In the genomic region with DNA sequence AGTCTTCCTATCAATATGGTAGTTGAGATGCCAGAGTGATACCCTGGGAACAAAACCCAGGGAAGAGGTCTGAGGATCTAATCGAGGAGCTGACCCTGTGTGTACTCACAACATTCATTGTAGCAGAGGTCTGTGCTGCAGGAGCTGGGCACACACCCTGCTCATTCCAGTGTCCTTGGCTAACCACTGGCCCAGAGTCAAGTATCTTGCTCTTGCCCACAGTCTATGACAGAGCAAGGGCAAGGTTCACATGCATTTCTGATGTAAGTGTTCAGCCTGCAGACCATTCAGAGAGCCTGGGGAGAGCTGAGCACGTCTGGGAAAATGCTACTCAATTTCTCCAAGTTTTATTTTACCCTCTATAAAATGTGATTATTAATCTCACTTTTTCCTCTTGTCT, we compare ENCODE assay signal across 11 mouse cellular contexts.
DNase-seq lines count a peak whose midpoint lies in the region; ATAC-seq and TF ChIP-seq lines count a peak whose summit lies in the region.
"Had no signal": no experiment of that assay in that cellular context is flagged by ENCODE, and none has a peak within 500 bp of the region (broad histone marks: within the 10 kb centered on the region; RNA-seq: fewer than 3 reads in every experiment).

No protein-coding gene starts in this region.

- H3K9ac ChIP-seq in intestine, postnatal 0 days (ENCODE audit: low read depth, low read length): no peak overlapping the region
- no peak overlapping the region for H3K9ac ChIP-seq in stomach, postnatal 0 days (ENCODE audit: low read length)
- H3K9ac ChIP-seq: liver, embryonic 15.5 days had no signal

- no peaks in the 10 kb centered on the region for H3K9me3 ChIP-seq in intestine, postnatal 0 days (ENCODE audit: control insufficient read depth)
- no peaks in the 10 kb centered on the region for H3K9me3 ChIP-seq in stomach, postnatal 0 days (ENCODE audit: control insufficient read depth, low read length)
- H3K9me3 ChIP-seq: forebrain, embryonic 10.5 days; liver, embryonic 15.5 days had no signal

- peak; percentile 60; the same call in 1 of the 2 replicates for ATAC-seq in intestine, postnatal 0 days
- peak; percentile 73 for ATAC-seq in stomach, postnatal 0 days (ENCODE audit: low FRiP score, low TSS enrichment)

- no peak for TF ChIP-seq EP300 in stomach, postnatal 0 days (optimal IDR thresholded peaks at IDR 0.05)

- intact Hi-C loops in gastrocnemius, adult 2 months (cut with DNase I): no loop called here
- intact Hi-C loops in left cerebral cortex, postnatal 14 days (cut with DNase I): no loop called here

- H3K27ac ChIP-seq in gastrocnemius, adult 2 months: peak overlapping the region; percentile 68
- H3K27ac ChIP-seq in intestine, postnatal 0 days (ENCODE audit: low read depth, low read length): no peak overlapping the region
- H3K27ac ChIP-seq in stomach, postnatal 0 days (replicated peaks): no peak overlapping the region
- H3K27ac ChIP-seq in layer of hippocampus, adult 2 months: no peak overlapping the region
- H3K27ac ChIP-seq: forebrain, embryonic 10.5 days; liver, embryonic 15.5 days had no signal

- 49% methylated on average over 2 of the region's 2 CpGs for WGBS in intestine, postnatal 0 days
- WGBS in stomach, postnatal 0 days: 63% methylated on average over 2 of the region's 2 CpGs

- no peaks in the 10 kb centered on the region for H3K36me3 ChIP-seq in intestine, postnatal 0 days (ENCODE audit: control insufficient read depth, insufficient read depth)
- H3K36me3 ChIP-seq in stomach, postnatal 0 days (ENCODE audit: control insufficient read depth, insufficient read depth, low read length): no peaks in the 10 kb centered on the region

- DNase-seq in gastrocnemius, adult 2 months: peak; percentile 60
- DNase-seq in gastrocnemius, postnatal 10 days: no peak
- DNase-seq in ovary, adult 18-20 months (ENCODE audit: low spot score): peak; percentile 68
- DNase-seq in ovary, postnatal 14 days (ENCODE audit: low spot score): no peak
- DNase-seq in stomach, postnatal 0 days (ENCODE audit: low spot score): peak; percentile 39
- no peak for DNase-seq in layer of hippocampus, adult 2 months (ENCODE audit: low spot score in 2 of 2)
- DNase-seq in left cerebral cortex, postnatal 14 days (ENCODE audit: low spot score in 2 of 2): no peak
- DNase-seq: cerebellum, adult 2 months had no signal

- H3K4me2 ChIP-seq in intestine, postnatal 0 days (replicated peaks; ENCODE audit: low read depth): no peak overlapping the region
- no peak overlapping the region for H3K4me2 ChIP-seq in stomach, postnatal 0 days (replicated peaks; ENCODE audit: low read depth)
- H3K4me2 ChIP-seq: liver, embryonic 15.5 days had no signal

- H3K4me3 ChIP-seq in gastrocnemius, adult 2 months: no peak overlapping the region
- no peak overlapping the region for H3K4me3 ChIP-seq in intestine, postnatal 0 days (ENCODE audit: low read depth, low read length)
- no peak overlapping the region for H3K4me3 ChIP-seq in stomach, postnatal 0 days (ENCODE audit: low read depth, low read length)
- no peak overlapping the region for H3K4me3 ChIP-seq in layer of hippocampus, adult 2 months
- H3K4me3 ChIP-seq: forebrain, embryonic 10.5 days; liver, embryonic 15.5 days had no signal

- H3K27me3 ChIP-seq in intestine, postnatal 0 days (replicated peaks; ENCODE audit: control insufficient read depth, insufficient read depth, low read length): no peaks in the 10 kb centered on the region
- H3K27me3 ChIP-seq in stomach, postnatal 0 days (ENCODE audit: control insufficient read depth, insufficient read depth, low read length): no peaks in the 10 kb centered on the region
- H3K27me3 ChIP-seq: liver, embryonic 15.5 days had no signal

- peaks cover 10% of the 10 kb centered on the region; the same call in 1 of the 2 replicates for H3K4me1 ChIP-seq in intestine, postnatal 0 days (replicated peaks; ENCODE audit: control insufficient read depth, insufficient read depth, low read length)
- H3K4me1 ChIP-seq in stomach, postnatal 0 days (replicated peaks; ENCODE audit: control insufficient read depth, insufficient read depth): no peaks in the 10 kb centered on the region

- TF ChIP-seq CTCF in gastrocnemius, adult 2 months (IDR thresholded peaks at IDR 0.05): no peak
- TF ChIP-seq CTCF in intestine, postnatal 0 days (IDR thresholded peaks at IDR 0.05; ENCODE audit: low read depth): no peak
- no peak for TF ChIP-seq CTCF in stomach, postnatal 0 days (IDR thresholded peaks at IDR 0.05; ENCODE audit: low read depth)
- TF ChIP-seq CTCF in layer of hippocampus, adult 2 months (conservative IDR thresholded peaks at IDR 0.05): no peak

Comparison
In these comparisons a context has a peak if more than half of its experiments do, and no peak if none do; other contexts are left out.
1. DNase-seq: peak in gastrocnemius, adult 2 months (single experiment), ovary, adult 18-20 months (single experiment) and stomach, postnatal 0 days (single experiment); none in gastrocnemius, postnatal 10 days (single experiment), ovary, postnatal 14 days (single experiment), layer of hippocampus, adult 2 months (0 of 2) and left cerebral cortex, postnatal 14 days (0 of 2).